Mouse (Mus musculus): ENCODE measurements at regions not wholly inside any gene's neighbourhood (a gene's known extent, or its start where the extent isn't known, plus 50 kb on each side); places are given as distances from the start of the nearest gene placed in this dataset.

GRCm38 (mm10) chr6:112152535-112153364, 120.8 kb upstream of the Lmcd1 start:
- no peak for DNase-seq

- no peak for DNase-seq
Observed at GRCm38 (mm10) chr6:112167487-112167886, 106.1 kb upstream of the Lmcd1 start.

GRCm38 (mm10) chr6:112176344-112176743, 97.2 kb upstream of the Lmcd1 start:
- DNase-seq = no peak

GRCm38 (mm10) chr6:112187636-112188035, 85.9 kb upstream of the Lmcd1 start:
- DNase-seq = no peak

- DNase-seq = peak; percentile 44
Observed at GRCm38 (mm10) chr6:112191032-112191431, 82.5 kb upstream of the Lmcd1 start.

GRCm38 (mm10) chr6:112197445-112197844, 76.1 kb upstream of the Lmcd1 start:
- peak; percentile 40 for DNase-seq

- no peak for DNase-seq
Observed at GRCm38 (mm10) chr6:112199241-112199640, 74.3 kb upstream of the Lmcd1 start.

GRCm38 (mm10) chr6:112202120-112202519, 71.4 kb upstream of the Lmcd1 start:
- no peak for DNase-seq

- no peak for DNase-seq
Observed at GRCm38 (mm10) chr6:112203321-112203720, 70.2 kb upstream of the Lmcd1 start.

- no peak for DNase-seq
Observed at GRCm38 (mm10) chr6:112204956-112205355, 68.6 kb upstream of the Lmcd1 start.

- DNase-seq = no peak
Observed at GRCm38 (mm10) chr6:112205420-112205995, 68.0 kb upstream of the Lmcd1 start.

- peak; percentile 53 for DNase-seq
Observed at GRCm38 (mm10) chr6:112207229-112207628, 66.3 kb upstream of the Lmcd1 start.

GRCm38 (mm10) chr6:112210238-112210950, 63.2 kb upstream of the Lmcd1 start:
- DNase-seq = no peak

- DNase-seq = no peak
Observed at GRCm38 (mm10) chr6:112216868-112217267, 56.7 kb upstream of the Lmcd1 start.

- no peak for DNase-seq
Observed at GRCm38 (mm10) chr6:112218248-112218647, 55.3 kb upstream of the Lmcd1 start.

GRCm38 (mm10) chr6:112219641-112220040, 53.9 kb upstream of the Lmcd1 start:
- no peak for DNase-seq

GRCm38 (mm10) chr6:112220149-112220548, 53.4 kb upstream of the Lmcd1 start:
- DNase-seq = no peak

GRCm38 (mm10) chr6:112221373-112221772, 52.2 kb upstream of the Lmcd1 start:
- no peak for DNase-seq

- DNase-seq = no peak
Observed at GRCm38 (mm10) chr6:112223325-112223724, 50.2 kb upstream of the Lmcd1 start.

All from cerebellum, adult 9-10 months (tissue).